ENCODE assay signal across 8 mouse cellular contexts in the genomic region with DNA sequence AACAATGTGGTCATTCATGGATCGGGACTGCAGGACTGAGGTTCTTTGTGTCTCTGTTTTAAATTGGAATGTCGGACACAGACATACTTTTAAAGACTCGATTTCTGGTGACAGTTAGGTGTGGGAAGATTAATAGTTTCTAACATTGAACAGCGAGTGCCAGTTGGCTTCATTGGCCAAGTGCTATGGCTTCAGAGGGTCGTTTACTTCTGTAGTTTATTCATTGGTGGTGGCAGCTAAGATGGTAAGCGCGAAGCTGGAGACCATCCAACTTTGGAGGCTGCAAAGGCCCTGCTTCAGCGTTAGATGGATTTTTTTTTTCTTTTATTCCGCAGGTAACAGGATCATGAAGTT. TPM values are rescaled to one million over a fixed set of nuclear protein-coding genes. Genes with fewer than 3 reads are reported as not detected.
DNase-seq lines count a peak whose midpoint lies in the region; ATAC-seq and TF ChIP-seq lines count a peak whose summit lies in the region.

No protein-coding gene starts in this region.

- H3K4me2 ChIP-seq in embryonic facial prominence, embryonic 13.5 days, result peak overlapping the region; percentile 73
- peak overlapping the region; percentile 63 for H3K4me2 ChIP-seq in kidney, embryonic 15.5 days
- H3K4me2 ChIP-seq in midbrain, postnatal 0 days (ENCODE audit: low read depth, low read length, poor library complexity, severe bottlenecking), result peak overlapping the region; percentile 70

- peak overlapping the region; percentile 100 for H3K4me3 ChIP-seq in layer of hippocampus, adult 2 months
- H3K4me3 ChIP-seq in embryonic facial prominence, embryonic 13.5 days, result peak overlapping the region; percentile 93
- H3K4me3 ChIP-seq in kidney, embryonic 15.5 days (replicated peaks), result peak overlapping the region; percentile 69
- peak overlapping the region; percentile 92 for H3K4me3 ChIP-seq in midbrain, postnatal 0 days (ENCODE audit: low read depth, low read length)

- H3K27ac ChIP-seq in layer of hippocampus, adult 2 months, result peak overlapping the region; percentile 96
- peak overlapping the region; percentile 97 for H3K27ac ChIP-seq in embryonic facial prominence, embryonic 13.5 days
- H3K27ac ChIP-seq in kidney, embryonic 15.5 days, result peak overlapping the region; percentile 93
- H3K27ac ChIP-seq in midbrain, postnatal 0 days (ENCODE audit: low read depth, low read length), result peak overlapping the region; percentile 96

- ATAC-seq in embryonic facial prominence, embryonic 13.5 days (ENCODE audit: insufficient number of reproducible peaks, insufficient read depth, low FRiP score, low TSS enrichment, low read depth), result no peak
- no peak for ATAC-seq in kidney, embryonic 15.5 days (replicated peaks; ENCODE audit: low FRiP score)
- no peak for ATAC-seq in midbrain, postnatal 0 days (ENCODE audit: low FRiP score)

- no peak for TF ChIP-seq CTCF in layer of hippocampus, adult 2 months (conservative IDR thresholded peaks at IDR 0.05)
- no peak for TF ChIP-seq CTCF in midbrain, postnatal 0 days (IDR thresholded peaks at IDR 0.05)

- H3K27me3 ChIP-seq in embryonic facial prominence, embryonic 13.5 days, result no peaks in the 10 kb centered on the region
- no peaks in the 10 kb centered on the region for H3K27me3 ChIP-seq in kidney, embryonic 15.5 days
- H3K27me3 ChIP-seq in midbrain, postnatal 0 days (ENCODE audit: insufficient read depth, low read length), result no peaks in the 10 kb centered on the region

- peaks cover 8% of the 10 kb centered on the region for H3K36me3 ChIP-seq in embryonic facial prominence, embryonic 13.5 days
- 0 out of 2 replicates have a peak, but pooled peaks cover 10% of the 10 kb centered on the region for H3K36me3 ChIP-seq in kidney, embryonic 15.5 days
- no peaks in the 10 kb centered on the region for H3K36me3 ChIP-seq in midbrain, postnatal 0 days (ENCODE audit: insufficient read depth, low read length)

- peak overlapping the region; percentile 93 for H3K9ac ChIP-seq in embryonic facial prominence, embryonic 13.5 days
- H3K9ac ChIP-seq in kidney, embryonic 15.5 days, result peak overlapping the region; percentile 72
- peak overlapping the region; percentile 84 for H3K9ac ChIP-seq in midbrain, postnatal 0 days (replicated peaks; ENCODE audit: low read length, poor library complexity, severe bottlenecking)

- no peak for DNase-seq in layer of hippocampus, adult 2 months (ENCODE audit: low spot score in 2 of 2)
- no peak for DNase-seq in layer of hippocampus, postnatal 36 days
- DNase-seq in MEL-GATA-1-ER (ENCODE audit: extremely low read depth, low read depth), result peak; percentile 24
- peak; percentile 58 for DNase-seq in midbrain, postnatal 0 days (ENCODE audit: low spot score)
- DNase-seq in yolk sac, embryonic 10.5 days (ENCODE audit: low spot score), result no peak
- DNase-seq in ovary, adult 18-20 months (ENCODE audit: low spot score), result no peak

- H3K9me3 ChIP-seq in embryonic facial prominence, embryonic 13.5 days, result no peaks in the 10 kb centered on the region
- no peaks in the 10 kb centered on the region for H3K9me3 ChIP-seq in kidney, embryonic 15.5 days (replicated peaks)
- H3K9me3 ChIP-seq in midbrain, postnatal 0 days (ENCODE audit: low read length), result no peaks in the 10 kb centered on the region

- H3K4me1 ChIP-seq in embryonic facial prominence, embryonic 13.5 days, result peaks cover 27% of the 10 kb centered on the region
- peaks cover 22% of the 10 kb centered on the region for H3K4me1 ChIP-seq in kidney, embryonic 15.5 days
- peaks cover 6% of the 10 kb centered on the region; the same call in 1 of the 2 replicates for H3K4me1 ChIP-seq in midbrain, postnatal 0 days (ENCODE audit: insufficient read depth, low read length)

- WGBS in embryonic facial prominence, embryonic 13.5 days, result 3% methylated on average over 9 of the region's 9 CpGs
- 2% methylated on average over 9 of the region's 9 CpGs for WGBS in kidney, embryonic 15.5 days
- 1% methylated on average over 9 of the region's 9 CpGs for WGBS in midbrain, postnatal 0 days

RNA-seq across cellular contexts. Expression of gene Papss1, which starts 0.7 kb away (rescaled TPM):
- total RNA-seq in layer of hippocampus, adult 2 months (2021), result 10 to 100 TPM; 69.9 to 71.0 TPM
- total RNA-seq in layer of hippocampus, postnatal 36 days (2021), result 10 to 100 TPM; 72.0 to 74.3 TPM
- 134 and 136 TPM in 2 replicates for polyA plus RNA-seq in embryonic facial prominence, embryonic 13.5 days (2015; fragmentation: Nextera tagmentation; extraction: Ambion mirVana)
- 98.8 and 103 TPM in 2 replicates for polyA plus RNA-seq in kidney, embryonic 15.5 days (2015; fragmentation: Nextera tagmentation; extraction: Ambion mirVana)
- 129 and 133 TPM in 2 replicates for total RNA-seq in midbrain, postnatal 0 days (2014; rRNA removed)
- polyA plus RNA-seq in midbrain, postnatal 0 days (2015; fragmentation: Nextera tagmentation; extraction: Ambion mirVana), result 107 and 111 TPM in 2 replicates

Comparison
In these comparisons a context has a peak if more than half of its experiments do, and no peak if none do; other contexts are left out.
1. DNase-seq: peak in MEL-GATA-1-ER (single experiment) and midbrain, postnatal 0 days (single experiment); none in layer of hippocampus, adult 2 months (0 of 2), layer of hippocampus, postnatal 36 days (0 of 2), yolk sac, embryonic 10.5 days (single experiment) and ovary, adult 18-20 months (single experiment).
2. Peak in every context shown above with its lines, with median percentiles within 50 percentile points of each other: H3K27ac ChIP-seq, H3K4me3 ChIP-seq, H3K4me2 ChIP-seq and H3K9ac ChIP-seq.